Mouse (Mus musculus): Measurements from ENCODE around the gene Ptprk.

Ptprk gene

DNA sequence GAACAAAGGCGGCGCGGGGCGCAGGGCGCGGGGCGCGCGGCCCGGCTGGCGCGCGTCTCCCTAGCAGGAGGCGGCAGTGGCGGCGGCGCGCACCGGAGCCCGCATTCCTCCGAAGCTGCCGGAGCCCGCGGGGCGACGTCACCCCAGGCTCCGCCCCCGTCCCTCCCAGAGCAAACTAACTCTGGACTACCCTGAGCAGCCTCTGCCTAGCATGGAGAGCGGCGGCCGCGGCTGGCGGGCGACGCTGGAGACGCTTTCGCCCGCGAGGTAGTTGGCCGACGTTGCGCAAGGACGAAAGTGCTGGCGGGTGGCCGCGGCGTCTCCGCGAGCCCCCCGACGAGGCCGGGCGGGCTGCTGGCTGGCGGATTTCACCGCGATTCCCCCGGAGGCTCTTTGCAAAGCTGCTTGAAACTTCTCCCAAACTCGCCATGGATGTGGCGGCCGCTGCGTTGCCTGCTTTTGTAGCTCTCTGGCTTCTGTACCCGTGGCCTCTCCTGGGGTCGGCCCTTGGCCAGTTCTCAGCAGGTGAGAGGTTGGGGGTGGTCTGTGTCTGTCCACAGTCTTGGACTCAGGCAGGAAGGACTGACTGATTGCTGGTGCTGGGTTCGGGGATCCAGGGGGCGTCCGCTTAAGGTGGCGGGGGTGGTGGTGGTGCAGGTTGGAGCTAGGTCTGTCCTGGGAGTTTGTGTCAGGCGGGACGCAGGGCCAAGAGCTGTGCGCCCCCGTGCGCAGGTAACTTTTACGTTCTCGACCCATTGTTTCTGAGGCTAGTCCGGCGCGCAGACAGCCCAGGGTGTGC is at the start of gene Ptprk:
Gene Ptprk, plus strand, starts transcription at position 168 of the 799 bp plus-strand sequence.
- DNase-seq (ENCODE audit: inconsistent age in 2 of 2, low spot score in 1 of 2): peak; percentile 91 to 96

DNA sequence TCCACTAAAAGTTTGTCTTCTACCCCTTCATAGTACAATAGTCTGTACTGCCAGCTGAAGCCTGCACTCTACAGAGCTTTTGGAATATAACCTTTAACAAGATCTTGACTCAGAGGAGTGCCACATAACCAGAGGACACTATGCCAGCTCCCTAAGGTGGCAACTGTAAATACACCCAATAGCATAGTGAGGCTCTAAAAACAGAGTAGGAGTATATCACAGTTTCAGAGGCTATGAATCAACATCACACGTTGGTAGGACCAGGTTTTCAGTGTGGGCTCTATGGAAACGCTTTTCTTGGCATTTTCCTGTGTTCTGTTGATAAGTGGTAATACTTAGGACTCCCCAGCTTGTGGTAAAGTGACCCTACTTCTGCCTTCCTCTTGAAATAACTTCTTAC is 46.8 kb upstream of the Ptprk start:
- DNase-seq (ENCODE audit: inconsistent age in 2 of 2, low spot score in 1 of 2): no peak

DNA sequence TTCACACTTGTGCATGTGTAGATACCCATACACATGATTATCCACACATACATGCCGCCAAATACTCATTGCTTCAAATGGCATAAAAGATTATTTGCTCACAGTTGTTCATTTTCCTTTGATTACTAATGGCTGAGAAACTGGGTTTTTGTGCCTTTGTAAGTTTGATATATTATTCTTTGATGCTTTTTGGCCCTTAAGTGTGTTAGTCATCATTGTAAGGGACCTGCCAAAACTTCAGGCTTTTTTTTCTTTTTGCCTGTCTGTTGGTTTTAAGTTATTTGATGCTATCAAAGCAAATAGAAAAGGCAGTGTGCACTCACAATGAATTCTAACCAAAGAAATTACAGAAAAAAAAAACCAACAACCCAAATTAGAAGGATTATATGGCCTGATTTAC is 38.2 kb upstream of the Ptprk start:
- no peak for DNase-seq (ENCODE audit: inconsistent age in 2 of 2, low spot score in 1 of 2)

GRCm38 (mm10) chr10:28054764-28055163 is 19.9 kb upstream of the Ptprk start:
- DNase-seq (ENCODE audit: inconsistent age in 2 of 2, low spot score in 1 of 2): no peak

- no peak for DNase-seq (ENCODE audit: inconsistent age in 2 of 2, low spot score in 1 of 2)
Observed at GRCm38 (mm10) chr10:28059222-28059621, 15.4 kb upstream of the Ptprk start.

DNA sequence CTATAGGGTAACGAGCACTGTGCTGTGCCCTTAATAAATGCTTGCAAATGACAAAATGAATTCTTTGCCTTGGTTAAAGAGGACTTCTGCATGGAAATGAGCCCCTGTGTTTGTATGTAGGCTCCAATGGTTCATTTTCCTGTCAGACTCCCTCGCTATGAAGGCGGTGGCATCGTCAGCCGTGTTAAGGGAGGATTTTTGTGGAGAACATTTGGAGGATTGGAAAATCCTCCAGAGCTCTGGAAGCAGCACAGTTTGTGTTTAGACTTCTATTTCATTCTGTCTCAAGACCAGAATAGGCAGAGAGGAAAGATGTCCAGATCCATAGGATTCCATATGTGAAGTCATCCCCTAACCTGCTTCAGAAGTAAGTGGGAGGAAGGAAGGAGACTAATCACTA is 6.6 kb upstream of the Ptprk start:
- DNase-seq (ENCODE audit: inconsistent age in 2 of 2, low spot score in 1 of 2): no peak

- no peak for DNase-seq (ENCODE audit: inconsistent age in 2 of 2, low spot score in 1 of 2)
Observed at GRCm38 (mm10) chr10:28073991-28074652, 498 bp upstream of the Ptprk start.

GRCm38 (mm10) chr10:28075491-28076035 is 943 bp downstream of the Ptprk start:
- DNase-seq (ENCODE audit: inconsistent age in 2 of 2, low spot score in 1 of 2): peak in 1 of 2 experiments; percentile 3

DNA sequence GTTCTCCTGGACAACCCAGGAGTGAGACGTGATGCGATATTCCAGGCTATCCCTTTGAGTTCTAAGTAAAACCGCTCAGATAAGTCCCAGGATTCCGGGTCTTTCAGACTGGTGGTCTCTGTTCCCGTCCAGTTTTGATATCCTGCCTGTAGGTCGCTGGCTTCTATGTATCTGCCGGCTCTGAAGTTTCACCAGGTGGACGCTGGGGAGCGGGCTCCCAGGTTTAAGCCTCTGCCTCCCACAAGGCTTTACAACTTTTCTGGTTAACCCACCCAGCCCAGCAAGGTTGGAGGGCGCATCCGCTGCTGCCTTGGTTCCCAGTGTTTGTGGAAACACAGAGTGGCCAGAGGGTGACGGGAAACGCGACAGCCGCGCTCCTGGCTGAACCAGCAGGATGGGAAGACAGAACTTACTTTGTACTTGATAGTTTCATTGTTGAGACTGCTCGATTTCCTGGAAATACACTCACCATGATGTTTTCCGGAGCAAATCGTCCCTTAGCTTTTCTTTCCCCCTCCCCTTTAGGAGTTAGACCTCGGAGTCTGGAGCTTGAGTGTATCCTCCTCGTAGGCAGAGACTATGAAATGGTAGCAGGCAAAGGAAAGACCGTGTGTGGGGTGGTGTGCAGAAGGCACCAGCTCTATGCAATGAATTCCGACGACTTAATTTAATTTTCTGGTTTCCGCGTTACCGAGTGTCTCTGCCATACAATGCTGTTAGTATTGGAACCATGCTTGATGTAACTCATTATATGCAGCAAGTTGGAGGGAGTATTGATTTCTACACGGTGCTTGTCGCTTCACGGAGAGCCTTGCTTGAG is 1.6 kb downstream of the Ptprk start:
- DNase-seq (ENCODE audit: inconsistent age in 2 of 2, low spot score in 1 of 2): peak; percentile 10 to 69

DNA sequence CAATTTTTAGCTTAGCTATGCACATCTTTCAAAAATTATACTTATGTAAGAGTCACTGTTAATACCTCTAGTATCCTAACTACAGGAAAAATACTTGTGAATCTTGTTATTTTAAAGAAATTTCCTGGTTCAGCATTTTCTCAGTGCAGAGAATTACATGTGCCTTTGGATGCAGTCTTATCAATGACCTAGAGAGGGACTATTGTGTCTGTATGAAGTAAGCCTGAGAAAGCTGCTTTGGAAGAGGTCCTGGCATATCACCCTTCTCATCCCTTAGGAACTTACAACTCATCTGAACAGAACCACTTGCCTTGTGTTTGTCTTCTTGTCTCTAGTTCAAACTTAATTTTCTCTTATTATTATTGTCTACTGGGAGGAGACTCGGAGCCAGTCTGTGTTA is 3.6 kb downstream of the Ptprk start:
- no peak for DNase-seq (ENCODE audit: inconsistent age in 2 of 2, low spot score in 1 of 2)

DNA sequence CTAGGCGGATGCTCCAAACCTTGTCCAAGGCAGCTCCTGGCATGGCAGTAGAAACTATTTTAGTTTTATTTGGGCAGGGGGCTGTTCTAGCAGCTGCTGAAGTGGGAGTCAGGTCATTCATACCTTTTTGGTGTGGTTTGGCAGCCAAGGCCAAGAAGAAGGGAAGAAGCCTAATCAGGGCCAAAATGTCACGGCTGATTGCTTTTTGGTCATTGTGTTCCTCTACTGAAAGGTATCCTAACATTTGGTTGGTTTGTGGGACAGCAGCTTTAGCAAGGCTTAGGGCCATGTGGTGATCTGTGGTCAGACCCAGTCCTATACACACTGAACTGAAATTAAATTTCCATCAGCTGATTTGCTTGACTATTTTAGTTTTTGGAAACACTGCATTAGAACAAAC is 6.6 kb downstream of the Ptprk start:
- DNase-seq (ENCODE audit: inconsistent age in 2 of 2, low spot score in 1 of 2): no peak

DNA sequence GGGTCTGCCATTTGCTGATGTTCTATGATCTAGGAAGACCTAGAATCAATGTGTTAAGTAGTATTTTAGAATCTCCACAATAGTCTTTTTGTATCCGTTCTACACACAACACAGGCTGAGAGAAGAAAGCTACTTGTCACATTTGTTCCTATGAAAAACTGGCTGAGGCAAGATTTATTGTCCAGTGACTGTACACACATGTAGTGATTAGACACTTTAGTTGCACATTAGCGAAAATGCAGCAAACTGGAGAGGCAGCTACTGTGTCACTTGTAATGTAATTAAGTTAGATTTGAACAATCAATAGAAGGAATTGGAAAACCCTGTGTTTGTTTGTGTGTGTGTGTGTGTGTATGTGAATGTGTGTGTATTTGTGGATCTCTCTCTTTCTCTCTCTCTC is 8.6 kb downstream of the Ptprk start:
- no peak for DNase-seq (ENCODE audit: inconsistent age in 2 of 2, low spot score in 1 of 2)

DNA sequence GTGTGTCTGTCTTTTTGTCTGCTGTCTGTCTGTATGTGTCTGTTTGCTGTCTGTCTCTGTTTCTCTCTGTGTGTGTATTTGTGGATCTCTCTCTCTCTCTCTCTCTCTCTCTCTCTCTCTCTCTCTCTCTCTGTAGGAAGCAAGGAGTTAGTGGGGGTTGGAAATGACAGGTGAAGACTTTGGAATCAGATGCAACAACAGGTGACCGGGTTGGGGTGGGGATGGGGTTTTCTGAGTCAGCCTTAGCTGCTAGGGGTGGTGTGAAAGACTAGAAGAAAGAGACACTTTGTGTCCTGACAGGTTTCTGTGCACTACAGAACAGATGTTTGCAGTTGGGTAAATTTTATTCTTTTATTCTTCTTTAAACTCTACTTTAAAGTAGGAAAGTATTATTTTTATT is 9.0 kb downstream of the Ptprk start:
- no peak for DNase-seq (ENCODE audit: inconsistent age in 2 of 2, low spot score in 1 of 2)

DNA sequence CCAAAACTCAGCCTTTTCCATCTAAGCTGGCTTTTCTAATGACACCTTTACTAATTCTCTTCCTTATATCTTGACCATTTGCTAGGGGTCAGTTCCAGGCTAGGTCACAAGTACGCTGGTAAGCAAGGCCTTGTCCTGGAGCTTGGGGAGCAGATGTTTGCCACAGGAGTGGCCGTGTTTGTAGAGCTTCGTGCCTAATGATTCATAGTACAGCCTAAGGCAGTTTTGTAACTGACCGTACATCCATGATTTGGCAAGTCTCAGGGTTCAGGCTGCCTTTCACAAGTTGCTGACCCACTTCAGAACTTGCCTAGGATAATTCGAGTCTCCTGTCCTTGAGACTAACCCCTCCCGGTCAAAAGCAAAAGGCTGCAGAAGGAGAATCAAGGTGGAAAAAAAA is 12.7 kb downstream of the Ptprk start:
- peak in 1 of 2 experiments; percentile 53 for DNase-seq (ENCODE audit: inconsistent age in 2 of 2, low spot score in 1 of 2)

GRCm38 (mm10) chr10:28087749-28088148 is 13.1 kb downstream of the Ptprk start:
- DNase-seq (ENCODE audit: inconsistent age in 2 of 2, low spot score in 1 of 2): no peak

DNA sequence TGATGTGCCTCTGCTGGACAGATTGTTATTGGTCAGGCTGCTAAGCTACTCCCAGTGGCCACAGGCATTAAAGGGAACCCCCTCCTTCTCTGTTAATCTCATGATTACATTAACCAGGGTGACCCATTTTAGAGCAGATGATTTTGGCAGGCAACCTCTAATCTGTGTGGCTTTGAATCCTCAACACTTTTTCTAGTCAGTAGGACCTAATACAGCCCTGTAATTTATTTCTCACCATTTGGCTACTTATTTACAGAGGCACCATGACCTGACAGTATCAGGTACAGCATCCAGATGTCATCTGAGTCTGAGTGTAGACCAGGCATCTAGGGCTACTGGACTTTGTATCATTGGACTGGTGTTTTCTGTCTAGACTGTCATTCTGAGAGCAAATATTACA is 21.4 kb downstream of the Ptprk start:
- no peak for DNase-seq (ENCODE audit: inconsistent age in 2 of 2, low spot score in 1 of 2)

DNA sequence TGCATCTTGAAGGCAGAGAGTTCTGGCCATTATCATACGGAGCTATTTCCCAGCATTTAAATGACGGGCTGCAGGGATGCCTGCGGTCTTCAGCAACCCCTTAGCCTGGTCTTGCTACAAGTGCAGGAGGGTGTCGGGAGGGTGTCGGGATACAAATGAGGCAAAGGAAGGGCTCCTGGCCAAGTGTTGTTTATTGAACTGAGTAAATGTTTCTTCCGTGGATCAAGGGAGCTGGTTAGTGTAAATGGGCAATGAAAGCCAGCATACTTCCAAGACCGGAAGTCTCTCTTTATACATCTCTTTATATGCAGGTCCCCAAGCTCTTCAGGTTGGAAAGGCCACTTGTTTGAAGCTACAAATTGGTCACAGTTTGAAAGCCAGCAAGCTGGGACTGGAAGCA is 23.0 kb downstream of the Ptprk start:
- DNase-seq (ENCODE audit: inconsistent age in 2 of 2, low spot score in 1 of 2): no peak

- DNase-seq (ENCODE audit: inconsistent age in 2 of 2, low spot score in 1 of 2): no peak
Observed at GRCm38 (mm10) chr10:28098923-28099322, 24.3 kb downstream of the Ptprk start.

DNA sequence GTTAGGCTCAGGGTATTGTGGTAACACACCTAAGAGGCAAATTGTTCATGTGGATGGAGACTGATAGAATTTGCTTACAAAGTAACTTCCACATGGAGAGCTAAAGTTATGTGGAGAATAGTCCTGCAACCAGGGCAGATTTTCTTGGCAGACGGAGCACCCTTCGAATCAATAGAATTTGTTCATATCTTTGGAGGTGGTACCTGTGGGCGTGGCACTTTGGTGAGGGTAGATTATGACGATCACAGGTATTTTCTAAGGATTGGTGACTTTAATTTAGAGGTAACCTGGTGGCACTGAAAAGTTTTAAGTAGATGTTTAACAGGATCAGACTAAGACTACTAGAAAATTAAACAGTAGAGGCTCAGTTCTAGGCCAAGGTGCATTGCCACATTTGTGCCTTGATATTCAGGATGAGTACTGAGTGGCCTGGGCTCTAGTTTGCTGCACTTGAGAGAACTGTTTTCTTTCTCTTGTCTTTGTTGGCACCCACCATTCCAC is 28.8 kb downstream of the Ptprk start:
- DNase-seq (ENCODE audit: inconsistent age in 2 of 2, low spot score in 1 of 2): no peak

GRCm38 (mm10) chr10:28103924-28104323 is 29.3 kb downstream of the Ptprk start:
- DNase-seq (ENCODE audit: inconsistent age in 2 of 2, low spot score in 1 of 2): no peak

DNA sequence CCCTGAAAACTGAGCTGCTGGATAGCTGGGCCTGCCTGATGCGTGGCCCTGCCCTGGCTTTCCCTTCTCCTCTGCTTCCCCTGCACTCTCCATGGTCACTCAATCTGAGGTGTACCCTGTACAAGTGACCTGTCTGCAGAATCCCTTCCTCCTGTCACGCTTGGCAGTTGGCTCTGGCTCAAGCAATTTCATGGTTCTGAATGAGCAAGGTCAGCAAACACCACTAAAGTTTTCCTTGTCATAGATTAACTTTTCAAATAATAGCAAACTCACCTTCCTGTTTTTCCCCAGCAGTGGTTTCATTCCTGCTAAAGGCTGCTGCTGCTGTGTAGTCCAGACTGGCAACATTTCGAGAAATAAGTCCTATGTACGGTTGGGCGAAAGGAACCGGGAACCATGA is 30.6 kb downstream of the Ptprk start:
- DNase-seq (ENCODE audit: inconsistent age in 2 of 2, low spot score in 1 of 2): peak in 1 of 2 experiments; percentile 32
